Mouse (Mus musculus) erythroblast, embryonic 14.5 days (primary cell): ENCODE measurements around the gene Hs3st6.

ENCODE experiments used
- GATA1 ChIP-seq: IDR thresholded peaks from 2 replicates; pipeline ENCODE4 v1.6.1; 2012; ENCODE audit warnings: low read length, inconsistent platforms, mixed read lengths
- TAL1 ChIP-seq: IDR thresholded peaks from 3 replicates; pipeline ENCODE4 v1.6.1; 2012; ENCODE audit warnings: low read length, inconsistent platforms, mixed read lengths

GRCm38 (mm10) chr17:24730787-24731186 is 22.0 kb upstream of the Hs3st6 start:
- TF ChIP-seq GATA1 (no peak), TAL1 (no peak)
